Mouse (Mus musculus) neural tube, embryonic 11.5 days (tissue): ENCODE data around the gene Col26a1. TPM values are rescaled to one million over a fixed set of nuclear protein-coding genes. Genes with fewer than 3 reads are reported as not detected.

Experiments
- ATAC-seq: fragments of 200-750 bp; cut with Nextera tagmentation; 2 replicates; pipeline ENCODE4 v1.8.0; 2017; ENCODE audit warnings: moderate number of reproducible peaks, mild to moderate bottlenecking, moderate TSS enrichment, moderate library complexity; ENCODE audit not compliant: insufficient read depth, low FRiP score, low TSS enrichment
- DNase-seq: peaks from one replicate; pipeline ENCODE4 v3.0.0-alpha.2; 2015; ENCODE audit warnings: low spot score
- H3K27ac ChIP-seq: fragments of 300-500 bp; sonication (generic); 2 replicates; pipeline ENCODE4 v1.5.1; 2014; ENCODE audit warnings: low read depth, mild to moderate bottlenecking, low read length
- H3K27me3 ChIP-seq: fragments of 300-500 bp; sonication (generic); 2 replicates; pipeline ENCODE4 v1.6.1; 2014; ENCODE audit warnings: mild to moderate bottlenecking, low read length, mixed read lengths; ENCODE audit not compliant: control insufficient read depth, insufficient read depth
- H3K36me3 ChIP-seq: fragments of 300-500 bp; sonication (generic); 2 replicates; pipeline ENCODE4 v1.6.1; 2014; ENCODE audit warnings: mild to moderate bottlenecking, low read length, moderate library complexity, mixed read lengths; ENCODE audit not compliant: control insufficient read depth, insufficient read depth
- H3K4me1 ChIP-seq: fragments of 300-500 bp; sonication (generic); 2 replicates; pipeline ENCODE4 v1.6.1; 2014; ENCODE audit warnings: low read length, mixed read lengths; ENCODE audit not compliant: control insufficient read depth, insufficient read depth
- H3K4me2 ChIP-seq: fragments of 300-500 bp; sonication (generic); 2 replicates; pipeline ENCODE4 v1.6.1; 2014; ENCODE audit warnings: low read depth, mild to moderate bottlenecking, moderate library complexity
- H3K4me3 ChIP-seq: fragments of 300-500 bp; sonication (generic); 2 replicates; pipeline ENCODE4 v1.5.1; 2014; ENCODE audit warnings: low read depth, low read length
- H3K9ac ChIP-seq: fragments of 300-500 bp; sonication (generic); 2 replicates; pipeline ENCODE4 v1.6.1; 2014; ENCODE audit warnings: mild to moderate bottlenecking, low read length
- H3K9me3 ChIP-seq: fragments of 300-500 bp; sonication (generic); 2 replicates; pipeline ENCODE4 v1.6.1; 2016; ENCODE audit warnings: low read length; ENCODE audit not compliant: control insufficient read depth
- WGBS: fragments of 180-500 bp; shearing (Covaris S2); extraction: QIAGEN DNeasy Blood & Tissue Kit; methylation state at CpG from one replicate; pipeline ENCODE4 v1.1.7; 2014; 5-methylcytosine and 5-hydroxymethylcytosine counted together
- polyA plus RNA-seq: library from polyadenylated mRNA; unstranded; fragments of >200 nt; fragmentation: Nextera tagmentation; extraction: Ambion mirVana; gene quantifications from 2 replicates; pipeline ENCODE4 v1.2.1, GENCODE M21; 2014

The Col26a1 gene
- 51.6 and 53.3 TPM in 2 replicates for polyA plus RNA-seq

GRCm38 (mm10) chr5:136882788-136883439, at the start of gene Col26a1:
TSS of gene Col26a1 (minus strand) at chr5:136883209.
- Histone ChIP-seq H3K4me2 (peak within 1 kb of the TSS; percentile 87), H3K9me3 (no peaks in the 10 kb centered on the region), H3K27me3 (peaks cover 9% of the 10 kb centered on the region), H3K27ac (peak within 1 kb of the TSS; percentile 44; the same call in 1 of the 2 replicates), H3K36me3 (no peaks in the 10 kb centered on the region), H3K4me3 (peak within 1 kb of the TSS; percentile 64), H3K9ac (peak within 1 kb of the TSS; percentile 81), H3K4me1 (peaks cover 13% of the 10 kb centered on the region)
- WGBS: under 1% methylated on average over 44 of the region's 44 CpGs
- ATAC-seq (0 out of 2 replicates have a peak, but pooled peaks have one; percentile 31), DNase-seq (peak; percentile 72)

DNA sequence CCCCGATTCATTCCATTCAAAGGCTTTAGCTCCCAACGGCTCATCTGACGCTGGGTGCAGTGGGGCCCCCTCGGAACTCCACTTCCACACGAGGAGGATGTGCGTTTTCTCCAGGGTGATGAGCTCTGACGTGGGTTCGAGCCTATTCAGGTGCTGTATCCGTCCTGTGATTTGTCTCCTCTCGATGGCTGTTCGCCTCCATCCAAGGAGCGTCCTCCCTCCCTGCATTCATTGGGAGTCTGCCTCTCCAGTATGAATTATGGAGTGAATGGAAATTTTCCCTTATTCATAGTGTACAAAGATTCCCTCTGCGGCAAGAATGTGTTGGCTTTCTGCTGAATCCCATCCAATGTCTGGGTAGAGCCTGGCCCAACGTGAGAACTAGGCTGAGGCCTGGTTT, 48.9 kb upstream of the Col26a1 start:
- no peak for ATAC-seq
- WGBS: 78% methylated on average over 14 of the region's 14 CpGs
- no peaks in the 10 kb centered on the region for H3K36me3 ChIP-seq
- H3K9me3 ChIP-seq: no peaks in the 10 kb centered on the region
- H3K27me3 ChIP-seq: no peaks in the 10 kb centered on the region
- H3K27ac ChIP-seq: no peak overlapping the region
- H3K4me2 ChIP-seq: no peak overlapping the region
- DNase-seq: no peak
- no peak overlapping the region for H3K9ac ChIP-seq
- H3K4me1 ChIP-seq: no peaks in the 10 kb centered on the region
- H3K4me3 ChIP-seq: no peak overlapping the region

DNA sequence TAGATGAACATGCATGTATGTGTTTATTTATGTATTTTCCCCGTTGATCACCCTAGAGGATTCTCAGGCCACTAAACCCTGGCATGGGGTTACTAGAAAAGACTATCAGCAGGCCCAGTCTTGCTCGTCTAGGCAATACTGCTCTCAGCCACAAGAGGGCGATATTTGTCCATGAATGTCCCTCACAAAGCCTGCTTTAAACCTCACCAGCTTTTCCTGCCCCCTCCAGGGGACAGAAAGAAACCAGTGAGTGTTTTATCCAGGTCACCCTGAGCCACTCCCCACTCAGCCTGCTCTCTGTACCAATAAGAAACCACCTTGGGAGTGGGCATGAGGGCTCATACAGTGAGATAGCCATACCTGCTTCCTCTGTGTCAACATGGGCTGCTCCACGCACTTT, 46.1 kb upstream of the Col26a1 start:
- Histone ChIP-seq H3K27me3 (no peaks in the 10 kb centered on the region), H3K4me2 (no peak overlapping the region), H3K4me1 (no peaks in the 10 kb centered on the region), H3K9ac (peak overlapping the region; percentile 26; the same call in 1 of the 2 replicates), H3K27ac (no peak overlapping the region), H3K9me3 (no peaks in the 10 kb centered on the region), H3K36me3 (no peaks in the 10 kb centered on the region), H3K4me3 (no peak overlapping the region)
- peak; percentile 88 for DNase-seq
- peak; percentile 58; the same call in 1 of the 2 replicates for ATAC-seq
- WGBS: 23% methylated on average over 4 of the region's 4 CpGs

GRCm38 (mm10) chr5:136923751-136924478, 40.9 kb upstream of the Col26a1 start:
- peaks cover 5% of the 10 kb centered on the region for H3K4me1 ChIP-seq
- 76% methylated on average over 7 of the region's 7 CpGs for WGBS
- no peak for DNase-seq

GRCm38 (mm10) chr5:136922830-136923229, 39.8 kb upstream of the Col26a1 start:
- 87% methylated on average over 9 of the region's 9 CpGs for WGBS
- DNase-seq (no peak), ATAC-seq (no peak)
- H3K27me3 ChIP-seq: no peaks in the 10 kb centered on the region
- no peaks in the 10 kb centered on the region for H3K9me3 ChIP-seq
- H3K9ac ChIP-seq: no peak overlapping the region
- H3K27ac ChIP-seq: no peak overlapping the region
- H3K4me3 ChIP-seq: no peak overlapping the region
- no peaks in the 10 kb centered on the region for H3K36me3 ChIP-seq
- peaks cover 5% of the 10 kb centered on the region for H3K4me1 ChIP-seq
- H3K4me2 ChIP-seq: no peak overlapping the region

More at GRCm38 (mm10) chr5:136923751-136924478, 40.9 kb upstream of the Col26a1 start:
- H3K36me3 ChIP-seq: no peaks in the 10 kb centered on the region
- no peaks in the 10 kb centered on the region for H3K27me3 ChIP-seq
- H3K4me2 ChIP-seq: no peak overlapping the region
- ATAC-seq: no peak
- H3K9ac ChIP-seq: no peak overlapping the region
- H3K4me3 ChIP-seq: no peak overlapping the region
- no peaks in the 10 kb centered on the region for H3K9me3 ChIP-seq
- H3K27ac ChIP-seq: no peak overlapping the region

- WGBS: 24% methylated on average over 18 of the region's 18 CpGs
- H3K4me3 ChIP-seq: peak overlapping the region; percentile 52
- no peak for DNase-seq
- H3K27me3 ChIP-seq: no peaks in the 10 kb centered on the region
- peaks cover 5% of the 10 kb centered on the region for H3K4me1 ChIP-seq
- no peaks in the 10 kb centered on the region for H3K36me3 ChIP-seq
- H3K9ac ChIP-seq: peak overlapping the region; percentile 9
- no peak overlapping the region for H3K27ac ChIP-seq
- no peaks in the 10 kb centered on the region for H3K9me3 ChIP-seq
- peak overlapping the region; percentile 82 for H3K4me2 ChIP-seq
- no peak for ATAC-seq
These were observed 36.7 kb upstream of the Col26a1 start for GRCm38 (mm10) chr5:136919546-136920301.

- Histone ChIP-seq H3K27ac (no peak overlapping the region), H3K9ac (peak overlapping the region; percentile 9), H3K27me3 (no peaks in the 10 kb centered on the region), H3K9me3 (no peaks in the 10 kb centered on the region), H3K4me3 (peak overlapping the region; percentile 52), H3K36me3 (no peaks in the 10 kb centered on the region), H3K4me1 (peaks cover 5% of the 10 kb centered on the region), H3K4me2 (peak overlapping the region; percentile 82)
- 4% methylated on average over 38 of the region's 38 CpGs for WGBS
- DNase-seq: peak; percentile 83
- peak; percentile 81 for ATAC-seq
These were observed 35.9 kb upstream of the Col26a1 start for GRCm38 (mm10) chr5:136918655-136919472.
